Mouse (Mus musculus) stomach, embryonic 15.5 days (tissue): ENCODE measurements around the gene Rin2. TPM values are rescaled to one million over a fixed set of nuclear protein-coding genes. Genes with fewer than 3 reads are reported as not detected.

Source experiments
- ATAC-seq: fragments of 200-750 bp; cut with Nextera tagmentation; 2 replicates; pipeline ENCODE4 v1.8.0; 2017; ENCODE audit warnings: low read depth, moderate number of reproducible peaks, moderate TSS enrichment; ENCODE audit not compliant: insufficient read depth, low FRiP score
- H3K27ac ChIP-seq: fragments of 300-500 bp; sonication (generic); 2 replicates; pipeline ENCODE4 v1.5.1; 2015; ENCODE audit warnings: mild to moderate bottlenecking, inconsistent platforms
- H3K27me3 ChIP-seq: fragments of 300-500 bp; sonication (generic); replicated peaks from 2 replicates; pipeline ENCODE4 v1.6.1; 2015; ENCODE audit warnings: inconsistent platforms
- H3K36me3 ChIP-seq: fragments of 300-500 bp; sonication (generic); 2 replicates; pipeline ENCODE4 v1.6.1; 2015; ENCODE audit warnings: inconsistent platforms
- H3K4me1 ChIP-seq: fragments of 300-500 bp; sonication (generic); 2 replicates; pipeline ENCODE4 v1.6.1; 2015; ENCODE audit warnings: inconsistent platforms
- H3K4me2 ChIP-seq: fragments of 300-500 bp; sonication (generic); 2 replicates; pipeline ENCODE4 v1.6.1; 2015; ENCODE audit warnings: mild to moderate bottlenecking, inconsistent platforms
- H3K4me3 ChIP-seq: fragments of 300-500 bp; sonication (generic); replicated peaks from 2 replicates; pipeline ENCODE4 v1.5.1; 2015; ENCODE audit warnings: inconsistent platforms
- H3K9ac ChIP-seq: fragments of 300-500 bp; sonication (generic); 2 replicates; pipeline ENCODE4 v1.6.1; 2015; ENCODE audit warnings: inconsistent platforms
- H3K9me3 ChIP-seq: fragments of 300-500 bp; sonication (generic); 2 replicates; pipeline ENCODE4 v1.6.1; 2016; ENCODE audit warnings: inconsistent platforms
- WGBS: fragments of 180-500 bp; shearing (Covaris S2); methylation state at CpG from one replicate; pipeline ENCODE4 v1.1.7; 2015; 5-methylcytosine and 5-hydroxymethylcytosine counted together
- polyA plus RNA-seq: library from polyadenylated mRNA; unstranded; fragments of >200 nt; fragmentation: Nextera tagmentation; extraction: Ambion mirVana; gene quantifications from 2 replicates; pipeline ENCODE4 v1.2.1, GENCODE M21; 2015

The Rin2 gene
- polyA plus RNA-seq, 1 experiment from 2014 or later, result 32.8 TPM

- Histone ChIP-seq H3K36me3 (no peaks in the 10 kb centered on the region), H3K27me3 (no peaks in the 10 kb centered on the region), H3K9ac (no peak overlapping the region), H3K4me1 (peaks cover 31% of the 10 kb centered on the region), H3K4me2 (peak overlapping the region; percentile 14; the same call in 1 of the 2 replicates), H3K9me3 (no peaks in the 10 kb centered on the region), H3K4me3 (no peak overlapping the region), H3K27ac (peak overlapping the region; percentile 81)
- no peak for ATAC-seq
- 36% methylated on average over 13 of the region's 13 CpGs for WGBS
These were observed 109.4 kb downstream of the Rin2 start for GRCm38 (mm10) chr2:145784246-145784935.

DNA sequence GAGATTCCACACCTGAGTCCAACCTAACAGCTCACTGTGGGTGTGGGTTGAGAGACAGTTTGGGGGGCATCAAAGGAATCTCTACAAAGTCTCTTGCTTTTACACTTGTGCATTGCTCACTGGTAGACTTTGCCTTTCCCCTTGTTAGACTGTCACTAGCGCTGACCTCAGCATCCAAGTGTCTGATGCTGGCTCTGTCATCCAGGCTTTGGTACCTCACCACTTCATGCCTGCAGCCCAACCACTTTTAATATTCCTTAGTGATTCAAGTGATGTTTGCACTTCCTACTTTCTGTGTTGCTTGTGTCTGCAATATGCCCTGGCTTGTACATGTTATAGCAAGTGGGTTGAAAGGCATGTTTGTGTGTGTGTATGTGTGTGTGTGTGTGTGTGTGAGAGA lies 109.9 kb downstream of the Rin2 start:
- no peak overlapping the region for H3K4me3 ChIP-seq
- H3K36me3 ChIP-seq, result no peaks in the 10 kb centered on the region
- peaks cover 31% of the 10 kb centered on the region for H3K4me1 ChIP-seq
- ATAC-seq, result no peak
- peak overlapping the region; percentile 81 for H3K27ac ChIP-seq
- H3K9me3 ChIP-seq, result no peaks in the 10 kb centered on the region
- WGBS, result 80% methylated on average over 1 of the region's 1 CpGs
- no peak overlapping the region for H3K9ac ChIP-seq
- peak overlapping the region; percentile 60; the same call in 1 of the 2 replicates for H3K4me2 ChIP-seq
- no peaks in the 10 kb centered on the region for H3K27me3 ChIP-seq

GRCm38 (mm10) chr2:145785758-145786617 lies 111.0 kb downstream of the Rin2 start:
- H3K9ac ChIP-seq, result no peak overlapping the region
- no peak for ATAC-seq
- H3K9me3 ChIP-seq, result no peaks in the 10 kb centered on the region
- peak overlapping the region; percentile 36 for H3K4me3 ChIP-seq
- H3K4me2 ChIP-seq, result peak overlapping the region; percentile 60
- H3K27ac ChIP-seq, result peak overlapping the region; percentile 81
- H3K4me1 ChIP-seq, result peaks cover 31% of the 10 kb centered on the region
- H3K36me3 ChIP-seq, result no peaks in the 10 kb centered on the region
- H3K27me3 ChIP-seq, result no peaks in the 10 kb centered on the region
- 4% methylated on average over 18 of the region's 18 CpGs for WGBS

GRCm38 (mm10) chr2:145786618-145786932 lies 111.6 kb downstream of the Rin2 start:
- 9% methylated on average over 3 of the region's 3 CpGs for WGBS
- Histone ChIP-seq H3K9ac (no peak overlapping the region), H3K4me1 (peaks cover 31% of the 10 kb centered on the region)

DNA sequence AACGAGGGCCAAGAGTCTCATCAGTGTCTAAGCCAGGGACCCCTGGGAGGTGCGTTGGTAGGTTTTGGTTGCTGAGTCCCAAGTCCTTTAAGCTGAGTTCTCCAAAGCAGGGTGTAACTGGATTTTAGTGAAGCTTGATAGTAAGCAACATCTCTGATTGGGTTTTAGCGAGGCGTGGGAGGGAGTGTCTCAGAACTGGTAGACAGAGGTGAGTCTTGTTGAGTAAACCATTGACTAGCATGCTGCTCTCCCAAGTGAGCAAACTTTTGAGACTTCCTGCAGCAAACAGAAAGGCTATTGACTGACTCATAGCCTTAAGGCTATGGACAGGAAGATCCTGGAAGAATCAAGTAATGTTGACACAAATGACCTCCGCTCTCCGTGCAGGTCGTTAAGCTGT lies 112.5 kb downstream of the Rin2 start:
- H3K9ac ChIP-seq, result no peak overlapping the region
- no peaks in the 10 kb centered on the region for H3K27me3 ChIP-seq
- peak overlapping the region; percentile 60; the same call in 1 of the 2 replicates for H3K4me2 ChIP-seq
- no peak overlapping the region for H3K4me3 ChIP-seq
- no peaks in the 10 kb centered on the region for H3K36me3 ChIP-seq
- H3K27ac ChIP-seq, result peak overlapping the region; percentile 48; the same call in 1 of the 2 replicates
- ATAC-seq, result peak; percentile 54
- peaks cover 31% of the 10 kb centered on the region for H3K4me1 ChIP-seq
- 49% methylated on average over 7 of the region's 7 CpGs for WGBS
- H3K9me3 ChIP-seq, result no peaks in the 10 kb centered on the region

More at GRCm38 (mm10) chr2:145786618-145786932, 111.6 kb downstream of the Rin2 start:
- Histone ChIP-seq H3K9me3 (no peaks in the 10 kb centered on the region), H3K36me3 (no peaks in the 10 kb centered on the region), H3K4me3 (peak overlapping the region; percentile 36), H3K27ac (peak overlapping the region; percentile 81), H3K4me2 (peak overlapping the region; percentile 60), H3K27me3 (no peaks in the 10 kb centered on the region)
- no peak for ATAC-seq

GRCm38 (mm10) chr2:145788562-145789346 lies 113.7 kb downstream of the Rin2 start:
- no peaks in the 10 kb centered on the region for H3K27me3 ChIP-seq
- no peak overlapping the region for H3K4me2 ChIP-seq
- ATAC-seq, result no peak
- no peaks in the 10 kb centered on the region for H3K36me3 ChIP-seq
- H3K9me3 ChIP-seq, result no peaks in the 10 kb centered on the region
- peaks cover 25% of the 10 kb centered on the region for H3K4me1 ChIP-seq
- H3K27ac ChIP-seq, result no peak overlapping the region
- no peak overlapping the region for H3K4me3 ChIP-seq
- 93% methylated on average over 3 of the region's 3 CpGs for WGBS
- no peak overlapping the region for H3K9ac ChIP-seq

GRCm38 (mm10) chr2:145793702-145794101 lies 118.7 kb downstream of the Rin2 start:
- WGBS, result 24% methylated on average over 1 of the region's 1 CpGs
- Histone ChIP-seq H3K36me3 (no peaks in the 10 kb centered on the region; the same call in 1 of the 2 replicates), H3K9me3 (no peaks in the 10 kb centered on the region), H3K4me3 (no peak overlapping the region), H3K27me3 (no peaks in the 10 kb centered on the region), H3K4me1 (no peaks in the 10 kb centered on the region), H3K27ac (no peak overlapping the region), H3K4me2 (no peak overlapping the region), H3K9ac (no peak overlapping the region)
- no peak for ATAC-seq

DNA sequence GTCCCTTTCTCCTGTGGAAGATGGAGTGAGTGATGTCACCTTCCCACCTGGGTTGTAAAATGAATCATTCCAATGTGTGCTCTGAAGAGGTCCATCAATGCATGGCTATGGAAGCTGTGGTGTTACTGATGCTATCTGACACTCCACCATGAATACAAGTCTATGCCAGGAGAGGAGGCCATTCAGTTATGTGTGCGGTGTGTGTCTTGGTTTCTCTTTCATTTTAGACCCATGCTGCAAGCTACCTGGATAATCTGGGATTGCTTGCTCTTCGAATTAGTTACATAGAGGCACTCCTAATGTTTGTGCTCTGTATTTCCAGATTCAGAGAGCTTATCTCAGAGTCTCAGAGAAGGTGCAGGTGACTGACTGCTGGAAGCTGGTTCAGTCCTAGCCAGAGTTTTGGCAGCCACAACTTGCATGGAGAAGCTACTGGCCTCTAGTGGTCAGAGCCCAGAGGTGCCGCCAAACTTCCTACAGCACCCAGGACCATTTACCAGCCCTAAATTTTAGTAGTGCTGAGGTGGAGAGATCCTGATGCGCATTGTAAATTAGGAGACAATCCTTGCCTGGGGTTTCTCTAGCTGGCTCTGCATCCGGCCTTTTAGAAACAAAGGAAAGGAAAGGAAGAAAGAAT lies 119.4 kb downstream of the Rin2 start:
- no peaks in the 10 kb centered on the region for H3K27me3 ChIP-seq
- no peak overlapping the region for H3K4me2 ChIP-seq
- H3K36me3 ChIP-seq, result no peaks in the 10 kb centered on the region; the same call in 1 of the 2 replicates
- 37% methylated on average over 5 of the region's 5 CpGs for WGBS
- ATAC-seq, result no peak
- H3K4me3 ChIP-seq, result no peak overlapping the region
- no peak overlapping the region for H3K27ac ChIP-seq
- H3K9ac ChIP-seq, result no peak overlapping the region
- H3K9me3 ChIP-seq, result no peaks in the 10 kb centered on the region
- no peaks in the 10 kb centered on the region for H3K4me1 ChIP-seq

DNA sequence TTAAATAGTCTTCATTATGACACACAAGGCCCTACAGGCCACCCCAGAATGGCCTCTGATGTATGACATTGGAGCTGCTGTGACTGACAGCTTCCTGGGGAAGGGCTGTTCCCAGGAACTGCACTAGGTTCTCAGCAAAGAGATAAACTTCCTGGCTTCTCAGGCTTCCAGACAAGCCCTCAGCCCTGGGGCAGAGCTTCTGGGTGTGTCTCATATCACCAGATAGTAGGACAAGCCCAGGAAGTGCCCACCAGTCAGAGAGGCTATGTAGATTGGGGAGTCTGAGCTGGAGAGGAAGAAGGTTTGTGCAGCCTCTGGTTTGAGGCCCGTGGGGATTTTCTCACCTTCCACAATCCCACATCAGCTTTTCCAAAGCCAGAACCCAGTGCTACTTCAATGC lies 122.8 kb downstream of the Rin2 start:
- Histone ChIP-seq H3K4me3 (no peak overlapping the region), H3K4me2 (no peak overlapping the region), H3K4me1 (no peaks in the 10 kb centered on the region), H3K27me3 (no peaks in the 10 kb centered on the region), H3K9ac (no peak overlapping the region), H3K9me3 (no peaks in the 10 kb centered on the region), H3K27ac (no peak overlapping the region), H3K36me3 (peaks cover 6% of the 10 kb centered on the region)
- ATAC-seq, result no peak
- WGBS, result 76% methylated on average over 1 of the region's 1 CpGs

GRCm38 (mm10) chr2:145798954-145799353 lies 123.9 kb downstream of the Rin2 start:
- no peak overlapping the region for H3K4me3 ChIP-seq
- no peaks in the 10 kb centered on the region for H3K9me3 ChIP-seq
- H3K36me3 ChIP-seq, result peaks cover 9% of the 10 kb centered on the region
- no peak overlapping the region for H3K9ac ChIP-seq
- WGBS, result 68% methylated on average over 3 of the region's 3 CpGs
- no peak for ATAC-seq
- H3K4me2 ChIP-seq, result no peak overlapping the region
- no peaks in the 10 kb centered on the region for H3K4me1 ChIP-seq
- H3K27ac ChIP-seq, result no peak overlapping the region
- no peaks in the 10 kb centered on the region for H3K27me3 ChIP-seq

GRCm38 (mm10) chr2:145801322-145802052 lies 126.5 kb downstream of the Rin2 start:
- WGBS, result 74% methylated on average over 9 of the region's 9 CpGs
- H3K9ac ChIP-seq, result no peak overlapping the region

More at GRCm38 (mm10) chr2:145801322-145802052, 126.5 kb downstream of the Rin2 start:
- Histone ChIP-seq H3K27me3 (no peaks in the 10 kb centered on the region), H3K27ac (no peak overlapping the region), H3K36me3 (peaks cover 9% of the 10 kb centered on the region), H3K4me1 (no peaks in the 10 kb centered on the region), H3K9me3 (no peaks in the 10 kb centered on the region), H3K4me3 (no peak overlapping the region), H3K4me2 (no peak overlapping the region)
- ATAC-seq, result no peak
